Mouse (Mus musculus) MN1 (cell line): ENCODE results near the gene Dnaaf1.

ENCODE experiments used
- DNase-seq: peaks from one replicate; pipeline ENCODE4 v3.0.0-alpha.2; 2016; ENCODE audit warnings: low spot score

The Dnaaf1 gene

DNA sequence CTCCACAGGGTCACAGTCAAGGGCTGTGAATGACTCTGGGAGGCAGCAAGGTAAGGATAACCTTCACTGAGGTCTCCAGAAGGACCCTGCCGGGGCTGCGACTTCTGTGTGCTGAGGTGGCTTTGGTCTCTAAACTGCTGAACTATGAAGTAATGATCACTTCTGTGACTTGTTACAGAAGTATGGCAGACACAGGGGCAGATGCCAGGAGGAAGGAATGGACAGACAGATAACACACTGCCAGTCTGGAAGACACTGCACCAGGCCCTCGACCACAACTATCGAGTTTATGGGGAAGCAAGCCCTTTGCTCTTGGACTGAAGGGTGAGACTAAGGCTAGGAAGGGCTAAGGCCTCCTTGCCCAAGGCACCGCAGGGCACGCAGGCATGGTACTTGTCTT, 3.9 kb upstream of the Dnaaf1 start:
- DNase-seq: no peak

DNA sequence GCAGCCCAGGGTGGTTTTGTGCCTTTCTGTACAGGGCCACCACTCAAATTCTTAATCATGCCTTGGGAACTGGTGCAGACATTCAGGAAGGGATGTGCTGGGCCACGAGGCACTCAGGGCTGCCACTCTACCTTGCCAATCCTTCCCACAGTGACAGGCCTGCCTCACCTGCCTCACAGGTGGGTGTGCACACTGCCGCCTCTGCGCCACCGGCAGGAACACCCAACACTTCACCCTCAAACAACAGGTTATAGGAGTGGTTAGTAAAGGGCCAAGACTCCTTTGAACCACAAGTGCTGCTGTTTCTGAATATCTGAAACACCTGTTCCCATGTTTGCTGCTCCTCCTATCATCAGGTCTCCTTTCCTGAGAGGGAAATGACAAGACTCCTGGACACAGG, 2.6 kb upstream of the Dnaaf1 start:
- DNase-seq: no peak

- no peak for DNase-seq
Observed at GRCm38 (mm10) chr8:119575366-119575726, 311 bp downstream of the Dnaaf1 start.

- no peak for DNase-seq
Observed at GRCm38 (mm10) chr8:119579096-119579495, 4.1 kb downstream of the Dnaaf1 start.

DNA sequence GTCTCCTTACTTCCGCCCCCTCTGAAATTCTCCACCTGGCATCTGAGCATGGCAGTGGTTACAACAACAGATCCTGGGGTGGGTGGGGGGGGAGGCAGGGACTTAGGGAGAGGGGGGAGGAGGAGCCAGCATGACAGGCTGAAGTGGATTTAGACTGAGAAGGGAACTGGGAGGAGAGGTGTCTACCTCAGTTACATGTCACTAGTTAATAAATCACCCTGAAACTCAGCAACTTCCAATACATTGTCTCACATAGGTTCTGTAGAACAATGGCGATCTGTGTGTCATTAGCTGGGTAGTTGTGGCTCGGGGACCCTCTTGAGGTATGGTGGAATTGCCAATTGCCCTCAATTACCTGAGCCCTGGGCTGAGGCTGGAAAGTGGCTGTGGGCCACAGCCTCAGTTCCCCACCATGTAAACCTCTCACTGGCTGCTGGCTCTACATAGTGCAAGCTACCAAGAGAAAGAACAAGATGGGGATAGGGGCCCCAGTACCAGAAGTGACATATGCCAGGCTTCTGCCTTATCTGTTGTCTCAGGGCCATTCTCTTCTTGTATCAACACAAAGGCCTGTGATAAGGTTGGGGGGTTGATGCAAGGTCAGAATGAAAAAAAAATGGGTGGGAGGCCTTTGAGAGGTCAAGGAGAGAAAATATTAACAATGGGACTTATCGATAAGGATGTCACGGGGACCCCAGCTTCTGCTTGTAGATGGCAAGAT, 5.6 kb downstream of the Dnaaf1 start:
- DNase-seq: no peak

- DNase-seq: no peak
Observed at GRCm38 (mm10) chr8:119585901-119586300, 10.9 kb downstream of the Dnaaf1 start.

DNA sequence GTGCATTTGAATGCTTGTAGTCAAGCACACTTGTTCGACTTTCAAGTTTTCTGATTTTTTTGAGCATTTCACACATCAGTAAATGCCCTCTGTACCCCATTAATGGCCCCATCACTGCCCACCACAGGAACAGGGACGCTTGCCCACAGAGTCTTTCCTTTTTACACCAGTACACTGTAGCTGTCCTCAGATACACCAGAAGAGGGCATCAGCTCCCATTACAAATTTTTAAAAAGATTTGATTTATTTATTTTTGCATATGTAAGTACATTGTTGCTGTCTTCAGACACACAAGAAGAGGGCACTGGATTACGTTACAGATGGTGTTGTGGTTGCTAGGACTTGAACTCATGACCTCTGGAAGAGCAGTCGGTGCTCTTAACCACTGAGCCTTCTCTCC, 13.3 kb downstream of the Dnaaf1 start:
- DNase-seq: no peak

GRCm38 (mm10) chr8:119588844-119589243, 13.8 kb downstream of the Dnaaf1 start:
- peak; percentile 62 for DNase-seq

DNA sequence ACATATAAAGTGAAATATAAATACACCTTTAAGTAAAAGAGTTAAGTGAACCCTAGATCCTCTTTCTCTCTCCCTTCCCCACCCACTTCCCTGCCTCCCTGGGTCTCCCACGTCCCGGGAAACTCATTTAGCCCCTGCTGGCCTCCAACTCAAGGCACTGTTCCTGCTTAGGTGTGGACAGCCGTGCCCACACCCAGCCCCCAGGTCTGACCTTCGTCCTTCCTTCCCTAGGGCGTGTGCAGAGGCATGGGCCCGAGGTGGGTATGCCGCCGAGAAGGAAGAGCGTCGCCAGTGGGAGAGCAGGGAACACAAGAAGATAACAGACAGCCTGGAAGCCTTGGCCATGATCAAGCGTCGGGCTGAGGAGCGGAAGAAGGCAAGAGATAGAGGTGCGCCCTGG, 15.3 kb downstream of the Dnaaf1 start:
- no peak for DNase-seq

GRCm38 (mm10) chr8:119591456-119591855, 16.4 kb downstream of the Dnaaf1 start:
- no peak for DNase-seq

- DNase-seq: no peak
Observed at GRCm38 (mm10) chr8:119603771-119604170, 28.7 kb downstream of the Dnaaf1 start.

GRCm38 (mm10) chr8:119604398-119604803, 29.4 kb downstream of the Dnaaf1 start:
- DNase-seq: no peak

DNA sequence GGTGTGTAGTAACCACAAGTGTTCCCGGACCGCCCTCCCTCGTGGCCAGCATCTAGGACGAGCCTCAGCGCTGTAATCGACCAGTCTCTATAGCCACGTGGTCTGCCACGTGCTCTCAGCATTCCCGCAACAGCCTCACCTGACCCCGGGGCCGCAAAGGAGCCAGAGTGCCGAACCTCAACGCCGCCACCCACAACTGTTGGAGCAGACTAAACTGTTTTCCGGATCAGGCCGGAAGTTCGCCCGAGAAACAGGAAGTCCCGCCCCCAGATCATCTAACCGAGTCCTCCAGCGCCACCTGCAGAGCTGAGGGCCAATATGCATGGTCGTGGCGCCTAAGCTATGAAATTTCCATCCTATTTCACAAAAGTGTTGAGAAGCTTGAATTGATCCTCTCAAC, 30.0 kb downstream of the Dnaaf1 start, which contains the start of gene Taf1c:
TSS of gene Taf1c (minus strand) at position 227 of the 400 bp plus-strand sequence.
- peak; percentile 99 for DNase-seq

DNA sequence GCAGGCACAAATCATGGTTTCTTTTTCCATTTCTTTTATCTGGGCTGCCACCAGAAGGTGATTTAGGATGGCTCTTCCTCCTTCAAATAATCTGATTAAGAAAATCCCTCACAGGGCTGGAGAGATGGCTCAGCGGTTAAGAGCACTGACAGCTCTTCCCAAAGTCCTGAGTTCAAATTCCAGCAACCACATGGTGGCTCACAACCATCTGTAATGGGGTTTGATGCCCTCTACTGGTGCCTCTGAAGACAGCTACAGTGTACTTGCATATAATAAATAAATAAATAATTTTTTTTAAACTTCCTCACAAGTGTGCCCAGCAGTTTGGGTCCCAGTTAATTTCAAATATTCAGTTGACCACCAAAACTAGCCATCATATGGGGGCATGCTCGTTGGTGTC, 31.2 kb downstream of the Dnaaf1 start:
- peak; percentile 73 for DNase-seq

DNA sequence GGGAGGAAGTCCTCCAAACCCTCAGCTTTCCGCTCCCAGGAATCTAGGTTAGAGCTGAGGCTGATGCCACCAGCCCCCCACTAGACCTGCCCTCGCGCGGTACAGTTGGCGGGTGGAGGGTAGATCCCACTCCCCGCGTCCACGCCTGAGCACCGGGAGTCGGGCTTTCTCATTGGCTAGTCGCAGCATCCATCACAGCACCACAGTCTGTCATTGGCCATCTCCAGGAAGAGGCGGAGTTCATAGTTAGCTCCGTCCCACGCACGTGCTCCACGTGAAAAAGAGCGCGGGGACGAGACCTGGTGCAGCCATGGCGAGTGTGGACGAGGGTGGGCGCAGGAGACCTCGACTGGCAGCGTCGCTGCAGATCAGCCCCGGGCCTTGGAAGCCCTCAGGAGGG, 37.4 kb downstream of the Dnaaf1 start, which contains the start of gene Adad2:
TSS of gene Adad2 (plus strand) at position 277 of the 400 bp plus-strand sequence.
- DNase-seq: no peak

- no peak for DNase-seq
Observed at GRCm38 (mm10) chr8:119615096-119615495, 40.1 kb downstream of the Dnaaf1 start.

DNA sequence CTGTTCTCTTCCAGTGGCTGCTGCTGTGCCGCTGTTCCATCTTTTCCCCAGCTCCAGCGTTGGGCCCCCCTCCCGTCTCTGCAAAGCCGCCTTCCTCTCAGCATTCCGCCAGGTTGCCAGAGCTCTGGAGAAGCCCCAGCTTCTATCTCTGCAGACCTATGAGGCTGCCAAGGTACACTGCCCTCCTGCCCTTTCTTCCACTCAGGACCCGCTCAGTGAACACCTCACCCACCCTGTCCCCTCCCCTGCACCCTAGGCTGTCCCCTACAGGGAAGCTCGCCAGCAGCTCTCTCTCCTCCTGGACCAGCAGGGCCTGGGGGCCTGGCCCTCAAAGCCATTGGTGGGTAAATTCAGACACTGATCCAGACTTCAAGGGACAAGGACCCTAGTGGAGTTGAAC, 41.3 kb downstream of the Dnaaf1 start:
- no peak for DNase-seq

DNA sequence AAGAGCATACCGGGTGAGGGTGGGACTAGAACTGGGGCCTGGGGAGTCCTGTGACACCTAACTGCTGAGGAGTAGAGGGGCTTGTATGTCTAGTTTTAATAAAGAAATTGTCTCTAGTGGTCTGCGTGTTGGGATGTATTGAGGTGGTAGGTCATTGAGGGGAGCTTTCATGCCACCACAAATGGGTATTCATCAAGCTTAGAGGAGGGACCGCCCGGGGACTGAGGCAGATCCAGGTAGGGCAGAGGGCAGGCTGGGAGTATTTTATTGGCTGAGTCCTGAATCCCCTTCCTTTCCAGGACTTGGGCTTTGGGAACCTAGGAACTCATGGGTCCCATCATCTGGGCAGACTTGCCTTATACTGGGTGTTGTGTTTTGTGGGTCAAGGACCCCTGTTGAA, 41.8 kb downstream of the Dnaaf1 start:
- no peak for DNase-seq

- peak; percentile 34 for DNase-seq
Observed at GRCm38 (mm10) chr8:119617586-119617985, 42.6 kb downstream of the Dnaaf1 start.

- peak; percentile 48 for DNase-seq
Observed at GRCm38 (mm10) chr8:119618887-119619286, 43.9 kb downstream of the Dnaaf1 start.

DNA sequence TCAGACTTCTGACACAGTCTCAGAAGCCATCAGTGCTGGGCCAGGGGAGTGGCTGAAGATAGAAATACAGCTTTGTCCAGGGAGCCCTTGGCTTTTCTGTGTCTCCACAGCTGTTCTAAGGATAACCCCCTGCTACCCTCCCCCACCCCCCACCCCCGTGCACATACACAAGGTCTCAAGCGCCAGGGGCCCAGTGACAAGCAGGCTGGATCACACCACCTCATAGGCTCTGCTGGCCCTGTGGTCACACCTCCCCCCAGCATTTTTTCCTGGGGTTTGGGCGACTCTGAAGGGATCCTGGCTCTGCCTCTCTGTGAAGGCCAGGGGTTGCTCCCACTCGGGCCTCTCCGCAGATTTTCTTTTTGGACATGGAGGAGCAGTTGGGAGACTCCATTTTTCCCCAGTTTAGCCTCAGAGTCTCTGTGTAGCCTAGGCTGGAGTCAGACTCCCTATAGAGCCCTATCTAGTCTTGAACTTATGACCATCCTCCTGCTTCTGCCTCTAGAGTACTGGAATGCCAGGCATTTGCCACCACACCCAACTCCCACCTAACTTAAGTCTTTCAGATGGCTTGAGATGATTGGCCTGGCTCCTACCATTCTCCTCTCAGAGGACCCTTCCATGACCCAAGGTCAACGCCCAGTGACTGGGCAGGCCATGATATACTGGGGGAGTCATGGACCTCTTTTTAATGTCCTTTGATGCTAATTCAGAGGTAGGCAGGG, 45.2 kb downstream of the Dnaaf1 start:
- no peak for DNase-seq

- no peak for DNase-seq
Observed at GRCm38 (mm10) chr8:119620848-119621465, 45.9 kb downstream of the Dnaaf1 start.

DNA sequence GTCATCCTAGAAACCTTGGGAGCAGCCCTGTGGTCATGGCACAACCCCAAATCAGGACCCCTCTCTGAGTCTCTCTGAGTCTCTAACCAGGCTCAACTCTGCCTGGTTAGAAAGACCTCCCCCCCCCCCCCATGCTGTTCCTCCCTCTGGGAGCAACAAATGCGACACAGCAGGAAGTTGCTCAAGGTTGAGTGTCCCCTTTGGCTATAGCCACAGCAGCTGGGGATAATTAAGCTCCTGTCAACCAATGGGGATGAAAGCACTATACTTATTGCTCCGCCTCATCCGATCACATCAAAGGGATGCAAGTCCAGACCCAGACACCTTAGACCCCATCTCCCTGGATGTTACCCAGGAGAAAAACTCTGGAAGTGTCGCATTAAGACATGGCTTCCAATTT, 47.5 kb downstream of the Dnaaf1 start:
- DNase-seq: no peak
